Mouse (Mus musculus) liver, embryonic 13.5 days (tissue): Measurements from ENCODE around the gene Ecsit. TPM values are rescaled to one million over a fixed set of nuclear protein-coding genes. Genes with fewer than 3 reads are reported as not detected.

Experiments
- ATAC-seq: fragments of 200-750 bp; cut with Nextera tagmentation; 2 replicates; pipeline ENCODE4 v1.8.0; 2017; ENCODE audit warnings: low read depth, mild to moderate bottlenecking, moderate number of reproducible peaks, moderate library complexity
- DNase-seq: peaks from one replicate; pipeline ENCODE4 v3.0.0; 2022
- H3K27ac ChIP-seq: fragments of 300-500 bp; sonication (generic); 2 replicates; pipeline ENCODE4 v1.5.1; 2015; ENCODE audit warnings: moderate library complexity, mild to moderate bottlenecking, inconsistent platforms
- H3K27me3 ChIP-seq: fragments of 300-500 bp; sonication (generic); 2 replicates; pipeline ENCODE4 v1.6.1; 2015; ENCODE audit warnings: mild to moderate bottlenecking, inconsistent platforms
- H3K36me3 ChIP-seq: fragments of 300-500 bp; sonication (generic); 2 replicates; pipeline ENCODE4 v1.6.1; 2015; ENCODE audit warnings: mild to moderate bottlenecking, inconsistent platforms
- H3K4me1 ChIP-seq: fragments of 300-500 bp; sonication (generic); replicated peaks from 2 replicates; pipeline ENCODE4 v1.6.1; 2015; ENCODE audit warnings: inconsistent platforms
- H3K4me2 ChIP-seq: fragments of 300-500 bp; sonication (generic); 2 replicates; pipeline ENCODE4 v1.6.1; 2015; ENCODE audit warnings: inconsistent platforms, mild to moderate bottlenecking, moderate library complexity
- H3K4me3 ChIP-seq: fragments of 300-500 bp; sonication (generic); replicated peaks from 2 replicates; pipeline ENCODE4 v1.5.1; 2015; ENCODE audit warnings: mild to moderate bottlenecking, inconsistent platforms
- H3K9ac ChIP-seq: fragments of 300-500 bp; sonication (generic); 2 replicates; pipeline ENCODE4 v1.6.1; 2015; ENCODE audit warnings: mild to moderate bottlenecking, inconsistent platforms
- H3K9me3 ChIP-seq: fragments of 300-500 bp; sonication (generic); replicated peaks from 2 replicates; pipeline ENCODE4 v1.6.1; 2016; ENCODE audit warnings: inconsistent platforms
- WGBS: fragments of 180-500 bp; shearing (Covaris S2); methylation state at CpG from one replicate; pipeline ENCODE4 v1.1.7; 2015; ENCODE audit not compliant: insufficient replicate concordance; 5-methylcytosine and 5-hydroxymethylcytosine counted together
- polyA plus RNA-seq: library from polyadenylated mRNA; unstranded; fragments of >200 nt; fragmentation: Nextera tagmentation; extraction: Ambion mirVana; gene quantifications from 2 replicates; pipeline ENCODE4 v1.2.1, GENCODE M21; 2015

Gene Ecsit
- polyA plus RNA-seq, 1 experiment from 2014 or later: 33.4 TPM

DNA sequence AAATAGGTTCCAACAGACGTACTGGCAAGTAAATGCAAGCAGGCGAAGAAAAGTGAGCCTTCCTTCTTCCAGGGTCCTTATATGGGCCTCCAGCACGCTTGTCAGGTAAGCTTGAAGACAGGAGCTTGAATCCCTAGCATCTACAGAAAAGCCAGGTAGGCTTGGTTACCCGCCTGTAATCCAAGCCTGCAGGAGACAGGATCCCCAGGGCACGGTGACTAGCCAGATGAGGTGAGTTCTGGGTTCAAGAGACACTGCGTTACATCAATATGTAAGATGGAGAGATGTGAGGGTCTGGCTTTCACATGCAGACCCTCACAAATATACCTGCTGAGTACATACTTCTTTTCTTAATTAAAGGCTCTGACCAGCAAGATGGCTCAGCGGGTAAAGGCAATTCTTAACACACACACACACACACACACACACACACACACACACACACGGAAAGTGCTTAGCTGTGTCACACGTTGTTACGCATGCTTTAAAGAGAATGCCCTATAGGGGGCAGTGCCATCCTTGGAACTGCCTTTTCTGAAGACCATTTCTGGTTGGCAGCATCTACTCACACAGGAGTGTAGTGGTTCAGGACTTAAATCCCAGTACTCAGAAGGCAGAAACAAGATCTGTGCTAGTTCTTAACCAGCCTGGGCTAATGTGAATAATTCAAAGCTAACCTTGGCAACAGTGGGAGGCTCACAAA is 32.7 kb upstream of the Ecsit start:
- Histone ChIP-seq H3K9me3 (no peaks in the 10 kb centered on the region), H3K4me1 (peaks cover 65% of the 10 kb centered on the region), H3K36me3 (peaks cover 16% of the 10 kb centered on the region), H3K27me3 (no peaks in the 10 kb centered on the region), H3K27ac (peak overlapping the region; percentile 61), H3K4me2 (peak overlapping the region; percentile 92), H3K9ac (peak overlapping the region; percentile 68), H3K4me3 (peak overlapping the region; percentile 92)
- ATAC-seq (no peak), DNase-seq (peak; percentile 67)
- WGBS: 34% methylated on average over 10 of the region's 10 CpGs

DNA sequence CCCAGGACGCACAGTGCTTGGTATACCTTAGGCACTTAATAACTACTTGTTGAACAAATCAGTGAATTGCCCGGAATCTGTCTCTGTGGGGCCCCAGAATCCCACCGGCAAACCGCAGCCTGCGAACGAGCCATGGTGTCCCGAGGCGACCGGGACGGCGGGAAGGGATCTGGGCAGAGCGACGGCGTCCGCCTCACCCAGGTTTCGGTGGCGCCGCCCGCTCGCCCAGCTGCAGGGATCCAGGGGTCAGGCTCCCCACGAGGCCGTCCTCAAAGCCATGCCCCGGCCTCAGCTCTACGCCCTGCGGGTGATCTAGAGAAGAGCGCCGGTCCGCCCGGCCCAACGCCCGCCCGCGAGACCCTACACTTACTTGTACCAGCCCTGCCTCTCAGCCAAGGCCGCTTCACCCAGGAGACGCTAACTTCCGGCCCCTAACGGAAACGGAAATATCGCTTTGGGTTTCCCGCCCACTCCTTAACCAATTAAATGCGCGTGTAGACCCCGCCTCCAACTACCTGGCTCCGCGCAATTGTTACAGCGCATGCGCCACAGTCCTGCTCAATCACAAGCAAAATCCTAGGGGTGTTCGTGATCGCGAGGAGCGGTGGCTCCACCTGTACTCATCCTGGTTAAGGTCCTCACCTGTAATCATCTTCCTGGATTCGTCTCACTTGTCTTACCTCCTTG is 31.6 kb upstream of the Ecsit start, which contains the start of gene Elof1:
Elof1 (minus strand) TSS at position 433 of the 687 bp plus-strand sequence.
- Histone ChIP-seq H3K4me3 (peak within 1 kb of the TSS; percentile 92), H3K36me3 (peaks cover 26% of the 10 kb centered on the region), H3K4me2 (peak within 1 kb of the TSS; percentile 92), H3K27ac (peak within 1 kb of the TSS; percentile 82), H3K9me3 (no peaks in the 10 kb centered on the region), H3K27me3 (no peaks in the 10 kb centered on the region), H3K9ac (peak within 1 kb of the TSS; percentile 89), H3K4me1 (peaks cover 55% of the 10 kb centered on the region)
- DNase-seq (peak; percentile 93), ATAC-seq (peak; percentile 90)
- under 1% methylated on average over 52 of the region's 52 CpGs for WGBS

DNA sequence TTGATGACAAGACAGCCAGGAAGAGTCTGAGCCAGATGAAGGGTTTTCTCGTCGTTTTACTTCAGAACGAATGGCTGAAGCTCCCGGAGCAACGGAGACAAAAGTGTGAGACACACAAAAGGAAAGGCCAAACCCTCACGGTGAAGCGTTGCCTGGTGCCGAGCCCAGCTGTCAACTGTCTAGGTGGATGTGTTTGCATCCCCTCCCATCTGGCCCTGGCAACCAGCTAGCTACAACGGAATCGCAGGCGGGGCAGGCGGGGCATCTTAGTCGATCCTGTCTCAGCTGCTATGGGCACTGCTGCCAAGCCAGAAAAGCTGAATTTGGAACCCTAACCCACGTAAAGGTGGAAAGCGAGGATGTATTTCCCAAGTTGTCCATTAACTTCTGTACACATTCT is 30.8 kb upstream of the Ecsit start:
- 26% methylated on average over 15 of the region's 15 CpGs for WGBS
- DNase-seq (no peak), ATAC-seq (no peak)
- Histone ChIP-seq H3K4me3 (peak overlapping the region; percentile 92), H3K9me3 (no peaks in the 10 kb centered on the region), H3K4me1 (peaks cover 47% of the 10 kb centered on the region), H3K27me3 (no peaks in the 10 kb centered on the region), H3K36me3 (peaks cover 34% of the 10 kb centered on the region), H3K9ac (peak overlapping the region; percentile 89), H3K4me2 (peak overlapping the region; percentile 92), H3K27ac (peak overlapping the region; percentile 82; the same call in 1 of the 2 replicates)

DNA sequence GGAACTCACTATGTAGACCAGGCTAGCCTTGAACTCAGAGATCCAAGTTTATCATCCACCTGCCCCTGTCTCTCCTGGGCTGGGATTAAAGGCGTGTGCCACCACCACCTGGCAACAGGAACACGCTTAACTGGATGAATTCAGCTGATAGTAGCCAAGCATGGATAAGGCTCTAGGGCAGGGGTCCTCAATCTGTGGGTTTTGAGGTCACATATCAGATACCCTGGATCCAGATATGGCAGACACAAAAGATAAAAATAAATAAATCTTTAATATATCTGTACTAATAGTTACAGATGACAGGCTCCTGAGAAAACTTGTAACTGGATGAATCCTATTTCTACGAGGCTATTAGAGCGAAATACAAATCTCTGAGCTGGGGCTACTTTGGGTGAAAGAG is 30.4 kb upstream of the Ecsit start:
- 83% methylated on average over 4 of the region's 4 CpGs for WGBS
- Histone ChIP-seq H3K27me3 (no peaks in the 10 kb centered on the region), H3K9me3 (no peaks in the 10 kb centered on the region), H3K4me3 (peak overlapping the region; percentile 92), H3K36me3 (peaks cover 38% of the 10 kb centered on the region), H3K9ac (peak overlapping the region; percentile 89), H3K27ac (no peak overlapping the region), H3K4me1 (peaks cover 43% of the 10 kb centered on the region), H3K4me2 (peak overlapping the region; percentile 92)
- DNase-seq: no peak
- ATAC-seq: no peak

DNA sequence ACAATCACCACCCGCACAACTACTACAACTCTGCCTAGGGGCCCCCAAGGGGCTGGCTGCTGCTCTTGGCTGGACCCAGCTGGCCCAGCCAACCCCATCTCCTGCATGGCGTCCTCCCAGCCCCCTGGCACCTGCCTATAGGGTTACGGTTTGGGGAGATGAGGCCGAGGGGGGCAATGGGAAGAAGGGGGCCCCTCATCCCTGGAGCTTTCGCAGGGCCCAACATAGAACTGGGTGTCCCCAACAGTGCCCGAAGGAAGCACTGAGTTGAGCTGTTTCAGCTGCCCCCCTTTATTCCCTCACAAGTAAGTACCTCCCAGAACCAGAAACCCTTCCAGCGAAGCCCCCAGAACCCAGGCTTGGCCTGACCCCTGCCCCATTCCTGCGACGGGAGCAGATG is 23.0 kb upstream of the Ecsit start:
- ATAC-seq (peak; percentile 18; the same call in 1 of the 2 replicates), DNase-seq (no peak)
- Histone ChIP-seq H3K9me3 (no peaks in the 10 kb centered on the region), H3K27ac (no peak overlapping the region), H3K27me3 (peaks cover 13% of the 10 kb centered on the region; the same call in 1 of the 2 replicates), H3K4me2 (no peak overlapping the region), H3K4me3 (no peak overlapping the region), H3K9ac (no peak overlapping the region), H3K36me3 (peaks cover 36% of the 10 kb centered on the region), H3K4me1 (no peaks in the 10 kb centered on the region)
- 78% methylated on average over 9 of the region's 9 CpGs for WGBS

DNA sequence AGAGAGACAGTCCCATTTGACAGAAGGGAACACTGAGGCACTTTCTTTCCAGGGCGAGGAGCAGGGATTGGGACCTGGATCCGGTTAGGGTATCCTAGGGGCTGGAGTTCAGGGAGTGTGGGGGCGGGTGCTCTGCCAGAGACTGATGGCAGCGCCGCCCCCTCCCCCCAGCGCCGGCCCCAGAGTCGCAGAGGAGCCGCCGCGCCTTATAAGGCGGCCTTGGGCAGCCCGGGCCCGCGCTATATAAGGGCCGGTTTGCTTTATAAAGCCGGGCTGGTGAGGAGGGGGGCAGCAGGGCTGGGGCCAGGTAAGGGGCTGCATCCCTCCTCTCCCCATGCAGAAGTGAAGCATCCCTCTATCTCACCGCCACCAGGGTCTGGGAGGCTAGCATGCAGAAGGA is 14.7 kb upstream of the Ecsit start:
- Histone ChIP-seq H3K9me3 (no peaks in the 10 kb centered on the region), H3K36me3 (no peaks in the 10 kb centered on the region), H3K4me2 (no peak overlapping the region), H3K9ac (no peak overlapping the region), H3K27ac (no peak overlapping the region), H3K27me3 (peaks cover 82% of the 10 kb centered on the region), H3K4me3 (no peak overlapping the region), H3K4me1 (peaks cover 18% of the 10 kb centered on the region)
- DNase-seq (no peak), ATAC-seq (no peak)
- 5% methylated on average over 18 of the region's 18 CpGs for WGBS

DNA sequence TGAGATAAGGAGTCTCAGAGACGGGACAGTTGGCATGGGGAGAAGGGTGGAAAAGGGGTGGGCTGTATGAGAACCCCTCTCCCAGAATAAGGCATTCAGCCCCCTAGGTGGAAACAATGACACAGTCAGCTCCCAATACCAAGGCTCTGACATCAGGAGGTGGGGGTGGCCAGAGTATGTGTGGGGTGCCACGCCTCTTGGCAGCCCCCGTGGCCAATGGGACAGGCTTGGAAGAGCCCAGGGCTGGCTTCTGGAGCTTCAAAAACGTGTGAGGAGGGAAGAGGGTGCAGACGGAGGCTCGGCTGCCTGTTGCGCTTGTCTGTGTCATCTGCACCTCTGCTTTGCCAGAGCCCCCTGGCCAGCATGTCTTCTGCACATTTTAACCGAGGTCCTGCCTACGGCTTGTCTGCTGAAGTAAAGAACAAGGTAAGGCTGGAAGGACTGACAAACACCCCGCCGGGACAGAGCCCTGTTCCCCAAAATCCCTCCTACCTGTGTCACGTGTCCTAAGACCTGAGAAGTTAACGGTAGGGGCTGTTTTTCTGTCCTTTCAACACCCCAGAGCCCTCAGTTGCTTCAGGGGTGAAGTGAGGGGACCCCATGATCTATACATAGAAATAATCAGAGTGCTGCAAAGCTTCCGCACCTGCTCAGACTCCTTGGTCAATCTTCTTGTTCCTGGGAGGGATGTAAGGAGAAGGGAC is 13.9 kb upstream of the Ecsit start, which contains the start of gene Cnn1:
Cnn1 (plus strand) TSS at position 224 of the 704 bp plus-strand sequence.
- ATAC-seq (no peak), DNase-seq (no peak)
- H3K4me2 ChIP-seq: no peak within 1 kb of the TSS
- 6% methylated on average over 14 of the region's 14 CpGs for WGBS
- no peak within 1 kb of the TSS for H3K4me3 ChIP-seq
- peaks cover 18% of the 10 kb centered on the region for H3K4me1 ChIP-seq
- H3K27ac ChIP-seq: no peak within 1 kb of the TSS
- H3K27me3 ChIP-seq: peaks cover 83% of the 10 kb centered on the region
- no peak within 1 kb of the TSS for H3K9ac ChIP-seq
- no peaks in the 10 kb centered on the region for H3K9me3 ChIP-seq
- no peaks in the 10 kb centered on the region for H3K36me3 ChIP-seq

DNA sequence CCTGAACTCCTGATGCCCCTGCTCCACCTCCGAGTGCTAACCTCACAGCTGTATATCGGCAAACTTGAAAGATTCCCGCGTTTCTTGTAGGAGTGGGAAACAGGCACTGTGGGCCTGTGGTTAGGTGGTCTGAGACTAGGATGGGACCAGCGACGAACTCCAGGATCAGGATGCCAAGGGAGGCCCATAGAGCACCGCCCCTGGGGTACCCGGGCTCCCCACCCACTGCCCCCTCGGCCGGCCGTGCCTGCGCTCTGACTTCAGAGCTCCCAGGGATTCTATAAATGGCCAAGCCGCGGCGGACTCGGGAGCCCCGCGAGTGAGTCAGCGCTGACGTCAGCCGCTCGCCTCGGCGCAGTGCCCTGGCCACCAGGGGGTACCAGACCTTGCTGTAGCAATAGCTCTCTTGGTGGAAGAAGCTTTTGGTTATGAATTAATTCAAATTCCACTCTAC is 10.6 kb upstream of the Ecsit start:
- Histone ChIP-seq H3K9ac (peak overlapping the region; percentile 71), H3K27ac (no peak overlapping the region), H3K4me2 (peak overlapping the region; percentile 77), H3K36me3 (no peaks in the 10 kb centered on the region), H3K4me1 (peaks cover 18% of the 10 kb centered on the region), H3K4me3 (peak overlapping the region; percentile 52), H3K9me3 (no peaks in the 10 kb centered on the region), H3K27me3 (peaks cover 67% of the 10 kb centered on the region)
- ATAC-seq (peak; percentile 83), DNase-seq (peak; percentile 78)
- 2% methylated on average over 24 of the region's 24 CpGs for WGBS

DNA sequence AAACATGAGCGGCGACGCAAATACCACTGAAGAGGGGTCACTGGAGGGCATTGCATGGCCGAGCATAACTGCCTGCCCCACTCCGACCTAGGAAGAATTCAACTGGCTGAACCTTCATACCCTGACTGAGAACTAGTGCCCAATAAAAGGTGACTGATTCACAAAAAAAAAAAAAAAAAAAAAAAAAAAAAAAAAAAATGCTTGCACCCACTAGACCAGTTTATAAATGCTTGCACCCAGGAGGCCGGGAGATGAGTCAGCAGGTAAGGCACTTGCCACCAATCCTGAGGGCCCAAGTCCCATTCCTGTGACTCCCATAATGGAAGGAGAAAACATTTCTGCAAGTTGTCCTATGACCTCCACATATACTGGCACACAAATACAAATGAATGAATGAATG is 7.5 kb upstream of the Ecsit start:
- peaks cover 8% of the 10 kb centered on the region for H3K4me1 ChIP-seq
- WGBS: 79% methylated on average over 6 of the region's 6 CpGs
- no peak for ATAC-seq

DNA sequence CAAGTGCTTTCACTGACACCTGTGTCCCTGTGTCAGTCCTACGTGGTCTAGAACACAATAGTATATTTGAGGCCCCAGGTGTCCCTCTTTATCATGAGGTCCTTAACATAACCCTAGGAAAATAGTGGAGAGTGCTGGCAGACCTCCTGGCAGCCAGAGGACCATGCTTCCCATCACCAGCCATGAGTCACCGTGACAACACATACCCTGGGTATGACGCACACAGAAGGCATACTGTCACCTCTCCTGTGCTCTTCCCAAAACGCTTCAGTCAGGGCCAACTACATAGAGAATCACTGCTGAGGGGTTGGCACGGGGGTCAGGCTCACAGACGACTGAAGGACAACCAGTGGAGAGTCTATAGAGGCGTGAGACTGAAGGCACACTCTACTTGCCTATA is 4.7 kb upstream of the Ecsit start:
- Histone ChIP-seq H3K27me3 (peaks cover 16% of the 10 kb centered on the region), H3K27ac (no peak overlapping the region), H3K9ac (no peak overlapping the region), H3K36me3 (no peaks in the 10 kb centered on the region), H3K4me3 (no peak overlapping the region), H3K9me3 (no peaks in the 10 kb centered on the region), H3K4me1 (peaks cover 15% of the 10 kb centered on the region), H3K4me2 (no peak overlapping the region)
- DNase-seq: no peak
- 75% methylated on average over 7 of the region's 7 CpGs for WGBS
- no peak for ATAC-seq

More for the DNA sequence above, 7.5 kb upstream of the Ecsit start:
- Histone ChIP-seq H3K36me3 (no peaks in the 10 kb centered on the region), H3K4me2 (no peak overlapping the region), H3K9ac (no peak overlapping the region), H3K9me3 (no peaks in the 10 kb centered on the region), H3K4me3 (no peak overlapping the region), H3K27ac (no peak overlapping the region), H3K27me3 (peaks cover 36% of the 10 kb centered on the region)
- DNase-seq: no peak

DNA sequence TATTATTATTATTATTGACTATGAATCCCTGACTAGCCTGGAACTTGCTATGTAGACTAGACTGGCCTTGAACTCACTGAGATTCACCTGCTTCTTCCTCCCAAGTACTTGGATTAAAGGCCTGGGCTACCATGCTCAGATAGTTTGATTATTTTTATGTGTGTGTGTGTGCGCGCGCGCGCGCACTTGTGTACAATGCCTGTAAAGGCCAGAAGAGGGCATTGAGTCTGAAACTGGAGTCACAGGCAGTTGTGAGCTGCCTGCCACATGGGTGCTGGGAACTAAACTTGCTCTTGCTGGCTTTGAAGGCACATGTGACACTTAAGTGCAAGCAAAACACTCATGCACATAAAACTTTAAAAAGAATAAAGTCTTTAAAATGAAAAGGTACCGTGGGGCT is 4.0 kb upstream of the Ecsit start:
- no peak for DNase-seq

More for the DNA sequence above, 4.0 kb upstream of the Ecsit start:
- Histone ChIP-seq H3K36me3 (no peaks in the 10 kb centered on the region), H3K9me3 (no peaks in the 10 kb centered on the region), H3K9ac (no peak overlapping the region), H3K27me3 (peaks cover 9% of the 10 kb centered on the region), H3K4me1 (peaks cover 21% of the 10 kb centered on the region), H3K27ac (no peak overlapping the region), H3K4me3 (no peak overlapping the region), H3K4me2 (no peak overlapping the region)
- WGBS: 92% methylated on average over 7 of the region's 7 CpGs
- no peak for ATAC-seq
